In genomic region chr10:118103906-118104305, GRCm38 (mm10) we compare ENCODE assay signal across 11 mouse cellular contexts. TPM values are rescaled to one million over a fixed set of nuclear protein-coding genes. Genes with fewer than 3 reads are reported as not detected.
DNase-seq lines count a peak whose midpoint lies in the region; ATAC-seq and TF ChIP-seq lines count a peak whose summit lies in the region.
"Had no signal": no experiment of that assay in that cellular context is flagged by ENCODE, and none has a peak within 500 bp of the region (broad histone marks: within the 10 kb centered on the region; RNA-seq: fewer than 3 reads in every experiment).

No protein-coding gene starts in this region.

- no peaks in the 10 kb centered on the region for H3K27me3 ChIP-seq in forebrain, embryonic 15.5 days
- H3K27me3 ChIP-seq in forebrain, embryonic 14.5 days (replicated peaks; ENCODE audit: control insufficient read depth, insufficient read depth, low read length) = no peaks in the 10 kb centered on the region
- no peaks in the 10 kb centered on the region for H3K27me3 ChIP-seq in liver, postnatal 0 days (ENCODE audit: insufficient read depth, low read length)
- H3K27me3 ChIP-seq in liver, embryonic 12.5 days (replicated peaks) = peaks cover 5% of the 10 kb centered on the region; the same call in 1 of the 2 replicates
- H3K27me3 ChIP-seq in testis, adult 2 months (ENCODE audit: control insufficient read depth, insufficient read depth, low read length) = no peaks in the 10 kb centered on the region

- no peak for TF ChIP-seq EP300 in liver, postnatal 0 days (IDR thresholded peaks at IDR 0.05; ENCODE audit: low read depth)

- TF ChIP-seq CTCF in liver, postnatal 0 days (IDR thresholded peaks at IDR 0.05; ENCODE audit: low read depth) = no peak
- no peak for TF ChIP-seq CTCF in testis, adult 2 months (IDR thresholded peaks at IDR 0.05; ENCODE audit: control insufficient read depth, insufficient read depth, insufficient replicate concordance, low read depth, low read length)

- no peak overlapping the region for H3K9ac ChIP-seq in forebrain, embryonic 15.5 days (replicated peaks)
- no peak overlapping the region for H3K9ac ChIP-seq in forebrain, embryonic 14.5 days (ENCODE audit: low read length)
- no peak overlapping the region for H3K9ac ChIP-seq in liver, postnatal 0 days (replicated peaks)
- no peak overlapping the region for H3K9ac ChIP-seq in liver, embryonic 12.5 days
- H3K9ac ChIP-seq: limb, embryonic 15.5 days had no signal

- DNase-seq in forebrain, embryonic 14.5 days (ENCODE audit: low spot score) = no peak
- DNase-seq in liver, postnatal 0 days = no peak
- no peak for DNase-seq in testis, postnatal 10 days (ENCODE audit: low spot score)

- 0 out of 2 replicates have a peak overlapping the region, but pooled peaks have one; percentile 45 for H3K4me3 ChIP-seq in forebrain, embryonic 15.5 days
- H3K4me3 ChIP-seq in forebrain, embryonic 14.5 days (ENCODE audit: low read depth, low read length) = no peak overlapping the region
- no peak overlapping the region for H3K4me3 ChIP-seq in liver, postnatal 0 days (ENCODE audit: low read depth, low read length)
- no peak overlapping the region for H3K4me3 ChIP-seq in liver, embryonic 12.5 days
- no peak overlapping the region for H3K4me3 ChIP-seq in testis, adult 2 months (ENCODE audit: control insufficient read depth, low read depth, low read length)

- H3K4me2 ChIP-seq in forebrain, embryonic 15.5 days (replicated peaks) = no peak overlapping the region
- H3K4me2 ChIP-seq in forebrain, embryonic 14.5 days (ENCODE audit: low read length) = no peak overlapping the region
- no peak overlapping the region for H3K4me2 ChIP-seq in liver, postnatal 0 days (ENCODE audit: low read depth, low read length)
- no peak overlapping the region for H3K4me2 ChIP-seq in liver, embryonic 12.5 days

- WGBS in forebrain, embryonic 15.5 days = 81% methylated on average over 10 of the region's 10 CpGs
- 78% methylated on average over 10 of the region's 10 CpGs for WGBS in forebrain, embryonic 14.5 days
- 47% methylated on average over 10 of the region's 10 CpGs for WGBS in liver, postnatal 0 days (ENCODE audit: insufficient replicate concordance)
- 46% methylated on average over 10 of the region's 10 CpGs for WGBS in liver, embryonic 12.5 days (ENCODE audit: insufficient replicate concordance)

- H3K9me3 ChIP-seq in forebrain, embryonic 15.5 days = no peaks in the 10 kb centered on the region
- no peaks in the 10 kb centered on the region for H3K9me3 ChIP-seq in forebrain, embryonic 14.5 days (replicated peaks; ENCODE audit: control insufficient read depth, low read length)
- no peaks in the 10 kb centered on the region for H3K9me3 ChIP-seq in liver, postnatal 0 days (ENCODE audit: low read length)
- no peaks in the 10 kb centered on the region for H3K9me3 ChIP-seq in liver, embryonic 12.5 days (replicated peaks)
- H3K9me3 ChIP-seq: embryonic facial prominence, embryonic 10.5 days; limb, embryonic 15.5 days had no signal

- H3K4me1 ChIP-seq in forebrain, embryonic 15.5 days = peaks cover 8% of the 10 kb centered on the region
- H3K4me1 ChIP-seq in forebrain, embryonic 14.5 days (ENCODE audit: control insufficient read depth, insufficient read depth, low read length) = no peaks in the 10 kb centered on the region
- peaks cover 9% of the 10 kb centered on the region for H3K4me1 ChIP-seq in liver, postnatal 0 days (ENCODE audit: insufficient read depth)
- H3K4me1 ChIP-seq in liver, embryonic 12.5 days = peaks cover 14% of the 10 kb centered on the region
- no peaks in the 10 kb centered on the region; the same call in 1 of the 2 replicates for H3K4me1 ChIP-seq in testis, adult 2 months (ENCODE audit: control insufficient read depth, insufficient read depth, low read length)

- no peak for ATAC-seq in forebrain, embryonic 15.5 days (replicated peaks)
- ATAC-seq in forebrain, embryonic 14.5 days = no peak
- peak; percentile 30; the same call in 1 of the 2 replicates for ATAC-seq in liver, postnatal 0 days
- no peak for ATAC-seq in liver, embryonic 12.5 days
- ATAC-seq in CD4-positive, CD25-positive, alpha-beta regulatory T cell, adult 4 months = no peak
- no peak for ATAC-seq in erythroid progenitor cell, adult 5-6 weeks (replicated peaks; ENCODE audit: low FRiP score, poor library complexity, severe bottlenecking)

- H3K36me3 ChIP-seq in forebrain, embryonic 15.5 days = no peaks in the 10 kb centered on the region
- no peaks in the 10 kb centered on the region for H3K36me3 ChIP-seq in forebrain, embryonic 14.5 days (ENCODE audit: control insufficient read depth, insufficient read depth, low read length)
- H3K36me3 ChIP-seq in liver, postnatal 0 days (replicated peaks; ENCODE audit: insufficient read depth, low read length) = no peaks in the 10 kb centered on the region
- H3K36me3 ChIP-seq in liver, embryonic 12.5 days = no peaks in the 10 kb centered on the region
- H3K36me3 ChIP-seq in testis, adult 2 months (ENCODE audit: control insufficient read depth, insufficient read depth, low read length) = no peaks in the 10 kb centered on the region
- H3K36me3 ChIP-seq: embryonic facial prominence, embryonic 10.5 days; G1E; limb, embryonic 15.5 days had no signal

- 0 out of 2 replicates have a peak overlapping the region, but pooled peaks have one; percentile 63 for H3K27ac ChIP-seq in forebrain, embryonic 15.5 days (replicated peaks)
- no peak overlapping the region for H3K27ac ChIP-seq in forebrain, embryonic 14.5 days (ENCODE audit: low read depth, low read length)
- 0 out of 2 replicates have a peak overlapping the region, but pooled peaks have one; percentile 29 for H3K27ac ChIP-seq in liver, postnatal 0 days (ENCODE audit: low read depth)
- H3K27ac ChIP-seq in liver, embryonic 12.5 days = no peak overlapping the region
- peak overlapping the region; percentile 50 for H3K27ac ChIP-seq in testis, adult 2 months (ENCODE audit: control insufficient read depth, insufficient read depth, low read depth, low read length)

- no peak for TF ChIP-seq POLR2A in testis, adult 2 months (IDR thresholded peaks at IDR 0.05; ENCODE audit: control insufficient read depth, low read depth, low read length)

RNA-seq across cellular contexts. Expression of gene Mdm1, which starts 37.7 kb away (rescaled TPM):
- polyA plus RNA-seq in forebrain, embryonic 15.5 days (2015; fragmentation: Nextera tagmentation; extraction: Ambion mirVana) = 38.7 and 42.8 TPM in 2 replicates
- 31.6 and 34.7 TPM in 2 replicates for polyA plus RNA-seq in forebrain, embryonic 14.5 days (2014; fragmentation: Nextera tagmentation; extraction: Ambion mirVana)
- 4.3 and 4.7 TPM in 2 replicates for polyA plus RNA-seq in liver, postnatal 0 days (2015; fragmentation: Nextera tagmentation; extraction: Ambion mirVana)
- polyA plus RNA-seq in liver, embryonic 12.5 days (2016; fragmentation: Nextera tagmentation; extraction: Ambion mirVana) = 17.9 and 19.6 TPM in 2 replicates
- 45.0 and 52.4 TPM in 2 replicates for polyA plus RNA-seq in testis, adult 2 months (2012; rRNA removed)
- 1 to 10 TPM; 7.6 to 7.8 TPM for polyA plus RNA-seq in CD4-positive, CD25-positive, alpha-beta regulatory T cell, adult 4 months (2017; shearing (Covaris generic))
- total RNA-seq in erythroid progenitor cell, adult 5-6 weeks (2015; ENCODE audit: low replicate concordance) = 8.0 and 12.3 TPM in 2 replicates
- 30.4 and 41.5 TPM in 2 replicates for total RNA-seq in erythroid progenitor cell, adult 5-6 weeks (2017; ENCODE audit: low replicate concordance)

Comparison
In these comparisons a context has a peak if more than half of its experiments do, and no peak if none do; other contexts are left out.
1. H3K27ac ChIP-seq: peak in forebrain, embryonic 15.5 days (single experiment), liver, postnatal 0 days (single experiment) and testis, adult 2 months (single experiment); none in forebrain, embryonic 14.5 days (single experiment) and liver, embryonic 12.5 days (single experiment).